Mouse (Mus musculus) midbrain, embryonic 12.5 days (tissue): ENCODE measurements around the gene Olfr294. TPM values are rescaled to one million over a fixed set of nuclear protein-coding genes. Genes with fewer than 3 reads are reported as not detected.

ENCODE experiments used
- ATAC-seq: fragments of 200-750 bp; cut with Nextera tagmentation; 2 replicates; pipeline ENCODE4 v1.8.0; 2017; ENCODE audit warnings: low read depth, moderate TSS enrichment, moderate library complexity; ENCODE audit not compliant: low FRiP score
- H3K27ac ChIP-seq: fragments of 300-500 bp; sonication (generic); replicated peaks from 2 replicates; pipeline ENCODE4 v1.5.1; 2016; ENCODE audit warnings: mild to moderate bottlenecking
- H3K27me3 ChIP-seq: fragments of 300-500 bp; sonication (generic); 2 replicates; pipeline ENCODE4 v1.6.1; 2016; ENCODE audit warnings: mild to moderate bottlenecking
- H3K36me3 ChIP-seq: fragments of 300-500 bp; sonication (generic); 2 replicates; pipeline ENCODE4 v1.6.1; 2016
- H3K4me1 ChIP-seq: fragments of 300-500 bp; sonication (generic); 2 replicates; pipeline ENCODE4 v1.6.1; 2016
- H3K4me2 ChIP-seq: fragments of 300-500 bp; sonication (generic); replicated peaks from 2 replicates; pipeline ENCODE4 v1.6.1; 2016; ENCODE audit warnings: mild to moderate bottlenecking, moderate library complexity
- H3K4me3 ChIP-seq: fragments of 300-500 bp; sonication (generic); 2 replicates; pipeline ENCODE4 v1.5.1; 2016; ENCODE audit warnings: mild to moderate bottlenecking
- H3K9ac ChIP-seq: fragments of 300-500 bp; sonication (generic); replicated peaks from 2 replicates; pipeline ENCODE4 v1.6.1; 2016; ENCODE audit warnings: mild to moderate bottlenecking, moderate library complexity
- H3K9me3 ChIP-seq: fragments of 300-500 bp; sonication (generic); 2 replicates; pipeline ENCODE4 v1.6.1; 2016; ENCODE audit warnings: mild to moderate bottlenecking
- WGBS: fragments of 180-500 bp; shearing (Covaris S2); methylation state at CpG from one replicate; pipeline ENCODE4 v1.1.7; 2016; 5-methylcytosine and 5-hydroxymethylcytosine counted together
- polyA plus RNA-seq: library from polyadenylated mRNA; unstranded; fragments of >200 nt; fragmentation: Nextera tagmentation; extraction: Ambion mirVana; gene quantifications from 2 replicates; pipeline ENCODE4 v1.2.1, GENCODE M21; 2016

Olfr294 gene
- polyA plus RNA-seq: not detected in 2 replicates

GRCm38 (mm10) chr7:86616543-86616942 is at the start of gene Olfr294:
Olfr294 (minus strand) TSS chr7:86616643.
- Histone ChIP-seq H3K9ac (no peak within 1 kb of the TSS), H3K27ac (no peak within 1 kb of the TSS), H3K4me3 (no peak within 1 kb of the TSS), H3K36me3 (no peaks in the 10 kb centered on the region), H3K9me3 (no peaks in the 10 kb centered on the region), H3K27me3 (no peaks in the 10 kb centered on the region), H3K4me2 (no peak within 1 kb of the TSS), H3K4me1 (no peaks in the 10 kb centered on the region)
- ATAC-seq: no peak
- 69% methylated on average over 2 of the region's 2 CpGs for WGBS

GRCm38 (mm10) chr7:86648761-86649160 is 32.3 kb upstream of the Olfr294 start, which contains the start of gene Olfr293:
Olfr293 (plus strand) TSS chr7:86649061.
- H3K27me3 ChIP-seq: no peaks in the 10 kb centered on the region
- no peaks in the 10 kb centered on the region for H3K36me3 ChIP-seq
- WGBS: 92% methylated on average over 4 of the region's 4 CpGs
- no peak within 1 kb of the TSS for H3K4me2 ChIP-seq
- no peak for ATAC-seq
- no peak within 1 kb of the TSS for H3K9ac ChIP-seq
- no peak within 1 kb of the TSS for H3K27ac ChIP-seq
- H3K4me3 ChIP-seq: no peak within 1 kb of the TSS
- H3K9me3 ChIP-seq: no peaks in the 10 kb centered on the region
- H3K4me1 ChIP-seq: no peaks in the 10 kb centered on the region

- no peaks in the 10 kb centered on the region for H3K9me3 ChIP-seq
- H3K27me3 ChIP-seq: no peaks in the 10 kb centered on the region
- no peak within 1 kb of the TSS for H3K4me2 ChIP-seq
- H3K27ac ChIP-seq: no peak within 1 kb of the TSS
- H3K4me3 ChIP-seq: no peak within 1 kb of the TSS
- WGBS: 90% methylated on average over 2 of the region's 2 CpGs
- H3K9ac ChIP-seq: no peak within 1 kb of the TSS
- H3K36me3 ChIP-seq: no peaks in the 10 kb centered on the region
- ATAC-seq: no peak
- H3K4me1 ChIP-seq: no peaks in the 10 kb centered on the region
Observed at GRCm38 (mm10) chr7:86583562-86583961, 32.9 kb downstream of the Olfr294 start, which contains the start of gene Olfr295. Olfr295 (plus strand) TSS chr7:86583862.

Other genes starting within 250 kb of the Olfr294 start
- not detected in 2 replicates for gene Olfr305, start 249.7 kb downstream of the Olfr294 start, polyA plus RNA-seq
- not detected in 2 replicates for gene Olfr304, start 230.0 kb downstream of the Olfr294 start, polyA plus RNA-seq
- gene Olfr303, start 218.9 kb downstream of the Olfr294 start, polyA plus RNA-seq: not detected in 2 replicates
- gene Olfr301, start 212.8 kb downstream of the Olfr294 start, polyA plus RNA-seq: not detected in 2 replicates
- not detected in 2 replicates for gene Olfr299, start 156.7 kb downstream of the Olfr294 start, polyA plus RNA-seq
- not detected in 2 replicates for gene Olfr298, start 124.2 kb downstream of the Olfr294 start, polyA plus RNA-seq
- gene Olfr297, start 96.7 kb downstream of the Olfr294 start, polyA plus RNA-seq: not detected in 2 replicates
- gene Olfr295, start 32.8 kb downstream of the Olfr294 start, polyA plus RNA-seq: not detected in 2 replicates
- not detected in 2 replicates for gene Olfr293, start 32.4 kb upstream of the Olfr294 start, polyA plus RNA-seq
- gene Olfr292, start 71.7 kb upstream of the Olfr294 start, polyA plus RNA-seq: not detected in 2 replicates
- 0.12 TPM in 1 of 2 replicates, not detected in the other for gene Folh1, start 159.3 kb upstream of the Olfr294 start, polyA plus RNA-seq
- gene Vmn2r77, start 178.4 kb upstream of the Olfr294 start, polyA plus RNA-seq: not detected in 2 replicates